Mouse (Mus musculus): ENCODE measurements around the gene Lta. TPM values are rescaled to one million over a fixed set of nuclear protein-coding genes. Genes with fewer than 3 reads are reported as not detected.

The Lta gene
- polyA plus RNA-seq, 1 experiment from 2014 or later: 0.21 TPM

- no peak for ATAC-seq (ENCODE audit: borderline replicate concordance, extremely low read depth, low FRiP score, low TSS enrichment)
- Histone ChIP-seq H3K9me3 (no peaks in the 10 kb centered on the region), H3K4me1 (peaks cover 9% of the 10 kb centered on the region), H3K4me3 (no peak within 1 kb of the TSS), H3K4me2 (no peak within 1 kb of the TSS), H3K9ac (no peak within 1 kb of the TSS), H3K36me3 (no peaks in the 10 kb centered on the region), H3K27ac (no peak within 1 kb of the TSS), H3K27me3 (no peaks in the 10 kb centered on the region)
- WGBS: 71% methylated on average over 7 of the region's 7 CpGs
Observed at GRCm38 (mm10) chr17:35187959-35188610, 17.1 kb downstream of the Lta start, which contains the start of gene Lst1. Lst1 (minus strand) TSS chr17:35188439.

- WGBS: 54% methylated on average over 4 of the region's 4 CpGs
- H3K9me3 ChIP-seq: no peaks in the 10 kb centered on the region
- no peaks in the 10 kb centered on the region for H3K27me3 ChIP-seq
- no peak overlapping the region for H3K4me3 ChIP-seq
- no peak overlapping the region for H3K4me2 ChIP-seq
- H3K4me1 ChIP-seq: peaks cover 9% of the 10 kb centered on the region
- H3K36me3 ChIP-seq: no peaks in the 10 kb centered on the region
- no peak overlapping the region for H3K27ac ChIP-seq
- H3K9ac ChIP-seq: no peak overlapping the region
- ATAC-seq (ENCODE audit: borderline replicate concordance, extremely low read depth, low FRiP score, low TSS enrichment): no peak
Observed at GRCm38 (mm10) chr17:35187345-35187744, 17.8 kb downstream of the Lta start.

GRCm38 (mm10) chr17:35186681-35187080 is 18.5 kb downstream of the Lta start:
- Histone ChIP-seq H3K9ac (no peak overlapping the region), H3K36me3 (no peaks in the 10 kb centered on the region), H3K9me3 (no peaks in the 10 kb centered on the region), H3K27ac (peak overlapping the region; percentile 76), H3K4me1 (peaks cover 9% of the 10 kb centered on the region), H3K4me2 (peak overlapping the region; percentile 62), H3K4me3 (peak overlapping the region; percentile 48), H3K27me3 (no peaks in the 10 kb centered on the region)
- WGBS: 1% methylated on average over 4 of the region's 4 CpGs
- 0 out of 2 replicates have a peak, but pooled peaks have one; percentile 36 for ATAC-seq (ENCODE audit: borderline replicate concordance, extremely low read depth, low FRiP score, low TSS enrichment)

- no peaks in the 10 kb centered on the region for H3K27me3 ChIP-seq
- H3K4me2 ChIP-seq: peak overlapping the region; percentile 62
- H3K4me1 ChIP-seq: peaks cover 9% of the 10 kb centered on the region
- H3K9me3 ChIP-seq: no peaks in the 10 kb centered on the region
- H3K27ac ChIP-seq: peak overlapping the region; percentile 76
- peak; percentile 66; the same call in 1 of the 2 replicates for ATAC-seq (ENCODE audit: borderline replicate concordance, extremely low read depth, low FRiP score, low TSS enrichment)
- peak overlapping the region; percentile 48 for H3K4me3 ChIP-seq
- no peaks in the 10 kb centered on the region for H3K36me3 ChIP-seq
- 3% methylated on average over 18 of the region's 18 CpGs for WGBS
- peak overlapping the region; percentile 36 for H3K9ac ChIP-seq
Observed at GRCm38 (mm10) chr17:35185639-35186611, 19.2 kb downstream of the Lta start.

GRCm38 (mm10) chr17:35180093-35180492 is 25.1 kb downstream of the Lta start:
- Histone ChIP-seq H3K27me3 (no peaks in the 10 kb centered on the region), H3K4me1 (no peaks in the 10 kb centered on the region), H3K4me2 (no peak overlapping the region), H3K36me3 (no peaks in the 10 kb centered on the region), H3K27ac (no peak overlapping the region), H3K4me3 (no peak overlapping the region), H3K9me3 (no peaks in the 10 kb centered on the region), H3K9ac (no peak overlapping the region)
- no peak for ATAC-seq (ENCODE audit: borderline replicate concordance, extremely low read depth, low FRiP score, low TSS enrichment)
- WGBS: 81% methylated on average over 5 of the region's 5 CpGs

GRCm38 (mm10) chr17:35178528-35178927 is 26.6 kb downstream of the Lta start:
- 12% methylated on average over 5 of the region's 5 CpGs for whole genome bisulfite sequencing
- H3K9ac ChIP-seq: no peak overlapping the region
- no peak overlapping the region for H3K4me2 ChIP-seq
- no peaks in the 10 kb centered on the region for H3K36me3 ChIP-seq
- no peak overlapping the region for H3K27ac ChIP-seq
- H3K27me3 ChIP-seq: no peaks in the 10 kb centered on the region
- H3K9me3 ChIP-seq: no peaks in the 10 kb centered on the region
- no peaks in the 10 kb centered on the region for H3K4me1 ChIP-seq
- peak; percentile 46; the same call in 1 of the 2 replicates for ATAC-seq (ENCODE audit: borderline replicate concordance, extremely low read depth, low FRiP score, low TSS enrichment)
- H3K4me3 ChIP-seq: no peak overlapping the region

- no peak for ATAC-seq (ENCODE audit: borderline replicate concordance, extremely low read depth, low FRiP score, low TSS enrichment)
- no peaks in the 10 kb centered on the region for H3K9me3 ChIP-seq
- no peaks in the 10 kb centered on the region for H3K36me3 ChIP-seq
- no peak within 1 kb of the TSS for H3K4me3 ChIP-seq
- H3K27me3 ChIP-seq: no peaks in the 10 kb centered on the region
- no peak within 1 kb of the TSS for H3K9ac ChIP-seq
- no peak within 1 kb of the TSS for H3K27ac ChIP-seq
- H3K4me2 ChIP-seq: no peak within 1 kb of the TSS
- H3K4me1 ChIP-seq: no peaks in the 10 kb centered on the region
- 33% methylated on average over 2 of the region's 2 CpGs for WGBS
Observed at GRCm38 (mm10) chr17:35175968-35176367, 29.2 kb downstream of the Lta start, which contains the start of gene Aif1. Aif1 (minus strand) TSS chr17:35176068.

- no peak overlapping the region for H3K27ac ChIP-seq
- 69% methylated on average over 6 of the region's 6 CpGs for WGBS
Observed at GRCm38 (mm10) chr17:35175382-35175781, 29.8 kb downstream of the Lta start.

GRCm38 (mm10) chr17:35174201-35174977 is 30.8 kb downstream of the Lta start:
- Histone ChIP-seq H3K36me3 (no peaks in the 10 kb centered on the region), H3K27ac (no peak overlapping the region), H3K9me3 (no peaks in the 10 kb centered on the region), H3K4me2 (no peak overlapping the region), H3K9ac (no peak overlapping the region), H3K27me3 (no peaks in the 10 kb centered on the region), H3K4me1 (no peaks in the 10 kb centered on the region), H3K4me3 (no peak overlapping the region)
- no peak for ATAC-seq (ENCODE audit: borderline replicate concordance, extremely low read depth, low FRiP score, low TSS enrichment)
- 56% methylated on average over 8 of the region's 8 CpGs for WGBS

More at GRCm38 (mm10) chr17:35175382-35175781, 29.8 kb downstream of the Lta start:
- H3K4me3 ChIP-seq: no peak overlapping the region
- no peaks in the 10 kb centered on the region for H3K27me3 ChIP-seq
- H3K4me2 ChIP-seq: no peak overlapping the region
- H3K9me3 ChIP-seq: no peaks in the 10 kb centered on the region
- H3K36me3 ChIP-seq: no peaks in the 10 kb centered on the region
- H3K9ac ChIP-seq: no peak overlapping the region
- no peaks in the 10 kb centered on the region for H3K4me1 ChIP-seq
- no peak for ATAC-seq (ENCODE audit: borderline replicate concordance, extremely low read depth, low FRiP score, low TSS enrichment)

GRCm38 (mm10) chr17:35173329-35173728 is 31.8 kb downstream of the Lta start:
- WGBS: 59% methylated on average over 3 of the region's 3 CpGs
- Histone ChIP-seq H3K4me1 (no peaks in the 10 kb centered on the region), H3K9ac (no peak overlapping the region), H3K27ac (no peak overlapping the region), H3K4me2 (no peak overlapping the region), H3K27me3 (no peaks in the 10 kb centered on the region), H3K9me3 (no peaks in the 10 kb centered on the region), H3K36me3 (no peaks in the 10 kb centered on the region), H3K4me3 (no peak overlapping the region)
- ATAC-seq (ENCODE audit: borderline replicate concordance, extremely low read depth, low FRiP score, low TSS enrichment): no peak

GRCm38 (mm10) chr17:35172445-35173234 is 32.5 kb downstream of the Lta start:
- Histone ChIP-seq H3K4me3 (no peak overlapping the region), H3K4me2 (no peak overlapping the region), H3K27me3 (no peaks in the 10 kb centered on the region), H3K27ac (no peak overlapping the region), H3K4me1 (no peaks in the 10 kb centered on the region), H3K9ac (no peak overlapping the region), H3K9me3 (no peaks in the 10 kb centered on the region), H3K36me3 (no peaks in the 10 kb centered on the region)
- WGBS: 64% methylated on average over 11 of the region's 11 CpGs
- ATAC-seq (ENCODE audit: borderline replicate concordance, extremely low read depth, low FRiP score, low TSS enrichment): no peak
